Mouse (Mus musculus): ENCODE data around the gene Ifitm6.
A peak's percentile ranks its signal among the peaks of the same experiment; 100 is the strongest.
"Not testable (repeated sequence)": the region's sequence is repeated elsewhere in the genome, so short reads cannot be mapped to it uniquely, and the experiment has no call there.

Gene Ifitm6

GRCm38 (mm10) chr7:141017824-141018223, at the start of gene Ifitm6:
Gene Ifitm6 (minus strand): TSS chr7:141017924.
- not testable (repeated sequence) for DNase-seq (ENCODE audit: low spot score)

- no peak for DNase-seq (ENCODE audit: low spot score)
These were observed 46.9 kb upstream of the Ifitm6 start for GRCm38 (mm10) chr7:141064576-141064975.

- no peak for DNase-seq (ENCODE audit: low spot score)
These were observed 46.5 kb upstream of the Ifitm6 start for GRCm38 (mm10) chr7:141064175-141064574.

- DNase-seq (ENCODE audit: low spot score): no peak
These were observed 45.6 kb upstream of the Ifitm6 start for GRCm38 (mm10) chr7:141063353-141063752.

- DNase-seq (ENCODE audit: low spot score): no peak
These were observed 44.8 kb upstream of the Ifitm6 start for GRCm38 (mm10) chr7:141062525-141062924.

GRCm38 (mm10) chr7:141061269-141061692, 43.6 kb upstream of the Ifitm6 start:
- DNase-seq (ENCODE audit: low spot score): no peak

- DNase-seq (ENCODE audit: low spot score): peak; percentile 48
These were observed 42.9 kb upstream of the Ifitm6 start, which contains the start of gene B4galnt4 for GRCm38 (mm10) chr7:141060426-141061242. Gene B4galnt4 (plus strand): TSS chr7:141061104.

- no peak for DNase-seq (ENCODE audit: low spot score)
These were observed 42.2 kb upstream of the Ifitm6 start for GRCm38 (mm10) chr7:141059929-141060328.

- DNase-seq (ENCODE audit: low spot score): no peak
These were observed 41.0 kb upstream of the Ifitm6 start for GRCm38 (mm10) chr7:141058601-141059341.

GRCm38 (mm10) chr7:141057541-141057940, 39.8 kb upstream of the Ifitm6 start:
- DNase-seq (ENCODE audit: low spot score): no peak

GRCm38 (mm10) chr7:141056976-141057375, 39.3 kb upstream of the Ifitm6 start:
- no peak for DNase-seq (ENCODE audit: low spot score)

- DNase-seq (ENCODE audit: low spot score): no peak
These were observed 38.1 kb upstream of the Ifitm6 start for GRCm38 (mm10) chr7:141055785-141056184.

- no peak for DNase-seq (ENCODE audit: low spot score)
These were observed 34.7 kb upstream of the Ifitm6 start for GRCm38 (mm10) chr7:141052421-141052820.

- DNase-seq (ENCODE audit: low spot score): no peak
These were observed 34.3 kb upstream of the Ifitm6 start for GRCm38 (mm10) chr7:141052016-141052415.

GRCm38 (mm10) chr7:141051060-141051685, 33.4 kb upstream of the Ifitm6 start:
- DNase-seq (ENCODE audit: low spot score): no peak

GRCm38 (mm10) chr7:141049326-141049725, 31.6 kb upstream of the Ifitm6 start:
- no peak for DNase-seq (ENCODE audit: low spot score)

GRCm38 (mm10) chr7:141048226-141049218, 30.8 kb upstream of the Ifitm6 start:
- peak; percentile 76 for DNase-seq (ENCODE audit: low spot score)

GRCm38 (mm10) chr7:141047581-141048225, 30.0 kb upstream of the Ifitm6 start:
- DNase-seq (ENCODE audit: low spot score): peak; percentile 80

GRCm38 (mm10) chr7:141046931-141047580, 29.3 kb upstream of the Ifitm6 start:
- no peak for DNase-seq (ENCODE audit: low spot score)

- DNase-seq (ENCODE audit: low spot score): no peak
These were observed 24.8 kb upstream of the Ifitm6 start for GRCm38 (mm10) chr7:141042539-141042938.

Measured in ovary, adult 18-20 months (tissue).